Mouse (Mus musculus) MEL (cell line): ENCODE measurements around the gene Tsc22d1. TPM values are rescaled to one million over a fixed set of nuclear protein-coding genes. Genes with fewer than 3 reads are reported as not detected.

Experiments
- DNase-seq: peaks from one replicate; pipeline ENCODE4 v3.0.0; 2011; ENCODE audit warnings: low read depth, low spot score
- H3K27ac ChIP-seq: 2 replicates; pipeline ENCODE4 v1.5.1; 2012; ENCODE audit warnings: low read depth, mild to moderate bottlenecking, control low read depth, low read length, moderate library complexity; ENCODE audit not compliant: control insufficient read depth
- H3K27me3 ChIP-seq, 2 experiments: fragments of 150-350 bp in 1 of 2; sonication (generic) in 1 of 2; 2 replicates each; pipeline ENCODE4 v1.6.1; 2012; ENCODE audit warnings: low read length in 2 of 2, mild to moderate bottlenecking in 2 of 2, improper control_type of control experiment in 1 of 2, moderate library complexity in 1 of 2; ENCODE audit not compliant: insufficient read depth in 2 of 2, control insufficient read depth in 1 of 2
- H3K36me3 ChIP-seq, 2 experiments: 2 replicates each; pipeline ENCODE4 v1.6.1; 2012 to 2014; ENCODE audit warnings: low read length in 2 of 2, improper control_type of control experiment in 1 of 2, inconsistent platforms in 1 of 2, mild to moderate bottlenecking in 1 of 2; ENCODE audit not compliant: insufficient read depth in 2 of 2, control insufficient read depth in 1 of 2
- H3K4me1 ChIP-seq, 2 experiments: fragments of 150-350 bp in 1 of 2; sonication (generic) in 1 of 2; 2 replicates each; pipeline ENCODE4 v1.6.1; 2012; ENCODE audit warnings: low read length in 2 of 2, improper control_type of control experiment in 1 of 2, mild to moderate bottlenecking in 1 of 2; ENCODE audit not compliant: insufficient read depth in 2 of 2, control insufficient read depth in 1 of 2
- H3K4me3 ChIP-seq, 2 experiments: fragments of 150-350 bp in 1 of 2; sonication (generic) in 1 of 2; 2 replicates each; pipeline ENCODE4 v1.5.1; 2012; ENCODE audit warnings: low read depth in 2 of 2, low read length in 2 of 2, mild to moderate bottlenecking in 2 of 2, moderate library complexity in 2 of 2, control low read depth in 1 of 2, improper control_type of control experiment in 1 of 2; ENCODE audit not compliant: control insufficient read depth in 1 of 2, insufficient read depth in 1 of 2
- H3K79me2 ChIP-seq: 2 replicates; pipeline ENCODE4 v1.6.1; 2012; ENCODE audit warnings: mild to moderate bottlenecking, low read length, moderate library complexity; ENCODE audit not compliant: control insufficient read depth, poor library complexity, insufficient read depth
- H3K9ac ChIP-seq: 2 replicates; pipeline ENCODE4 v1.6.1; 2012; ENCODE audit warnings: low read depth, mild to moderate bottlenecking, control low read depth, low read length, moderate library complexity; ENCODE audit not compliant: control insufficient read depth, poor library complexity, severe bottlenecking
- H3K9me3 ChIP-seq: fragments of 150-350 bp; sonication (generic); replicated peaks from 2 replicates; pipeline ENCODE4 v1.6.1; 2012; ENCODE audit warnings: mild to moderate bottlenecking, low read length, improper control_type of control experiment, moderate library complexity; ENCODE audit not compliant: insufficient read depth
- CHD1 ChIP-seq: IDR thresholded peaks from 2 replicates; pipeline ENCODE4 v1.6.1; 2012; ENCODE audit warnings: low read depth, mild to moderate bottlenecking, inconsistent platforms, low read length, improper control_type of control experiment
- CHD2 ChIP-seq: IDR thresholded peaks from 2 replicates; pipeline ENCODE4 v1.6.1; 2011; ENCODE audit warnings: low read length, improper control_type of control experiment
- CTCF ChIP-seq, 3 experiments: IDR thresholded peaks in 2 of 3; conservative IDR thresholded peaks in 1 of 3; 2 replicates each; pipeline ENCODE4 v1.5.1; 2011 to 2012; ENCODE audit warnings: low read length in 3 of 3, low read depth in 2 of 3, mild to moderate bottlenecking in 2 of 3, improper control_type of control experiment in 1 of 3, inconsistent platforms in 1 of 3, mixed read lengths in 1 of 3, moderate library complexity in 1 of 3; ENCODE audit not compliant: control insufficient read depth in 1 of 3, insufficient read depth in 1 of 3, poor library complexity in 1 of 3, severe bottlenecking in 1 of 3
- E2F4 ChIP-seq: IDR thresholded peaks from 2 replicates; pipeline ENCODE4 v1.6.1; 2011; ENCODE audit warnings: low read depth, low read length, improper control_type of control experiment, borderline replicate concordance
- ELF1 ChIP-seq: IDR thresholded peaks from 2 replicates; pipeline ENCODE4 v1.6.1; 2014; ENCODE audit warnings: low read depth, mild to moderate bottlenecking, inconsistent platforms, low read length, improper control_type of control experiment, moderate library complexity
- EP300 ChIP-seq, 2 experiments: IDR thresholded peaks; 2 replicates each; pipeline ENCODE4 v1.6.1; 2011; ENCODE audit warnings: improper control_type of control experiment in 2 of 2, low read length in 2 of 2, low read depth in 1 of 2, mild to moderate bottlenecking in 1 of 2
- HCFC1 ChIP-seq: IDR thresholded peaks from 2 replicates; pipeline ENCODE4 v1.6.1; 2012; ENCODE audit warnings: low read depth, mild to moderate bottlenecking, inconsistent platforms, low read length, improper control_type of control experiment, moderate library complexity
- MAX ChIP-seq: IDR thresholded peaks from 2 replicates; pipeline ENCODE4 v1.6.1; 2011; ENCODE audit warnings: low read length, improper control_type of control experiment
- MEF2A ChIP-seq: IDR thresholded peaks from 2 replicates; pipeline ENCODE4 v1.6.1; 2014; ENCODE audit warnings: low read depth, mild to moderate bottlenecking, inconsistent platforms, low read length, improper control_type of control experiment; ENCODE audit not compliant: poor library complexity, insufficient replicate concordance, severe bottlenecking; ENCODE audit errors: extremely low read depth
- MXI1 ChIP-seq: IDR thresholded peaks from 2 replicates; pipeline ENCODE4 v1.6.1; 2011; ENCODE audit warnings: mild to moderate bottlenecking, low read depth, low read length, improper control_type of control experiment
- MYB ChIP-seq: IDR thresholded peaks from 2 replicates; pipeline ENCODE4 v1.6.1; 2011; ENCODE audit warnings: mild to moderate bottlenecking, low read depth, low read length, improper control_type of control experiment
- NELFE ChIP-seq: IDR thresholded peaks from 2 replicates; pipeline ENCODE4 v1.6.1; 2011; ENCODE audit warnings: low read depth, low read length, improper control_type of control experiment
- NRF1 ChIP-seq: IDR thresholded peaks from 2 replicates; pipeline ENCODE4 v1.6.1; 2014; ENCODE audit warnings: low read depth, mild to moderate bottlenecking, inconsistent platforms, low read length, improper control_type of control experiment, moderate library complexity; ENCODE audit not compliant: poor library complexity, insufficient read depth, severe bottlenecking
- POLR2AphosphoS2 ChIP-seq: IDR thresholded peaks from 2 replicates; pipeline ENCODE4 v1.6.1; 2011; ENCODE audit warnings: low read length, improper control_type of control experiment
- SIN3A ChIP-seq: IDR thresholded peaks from 2 replicates; pipeline ENCODE4 v1.6.1; 2012; ENCODE audit warnings: low read length, improper control_type of control experiment, inconsistent platforms
- SMC3 ChIP-seq: IDR thresholded peaks from 2 replicates; pipeline ENCODE4 v1.6.1; 2011; ENCODE audit warnings: low read depth, low read length, improper control_type of control experiment
- TAL1 ChIP-seq: IDR thresholded peaks from 2 replicates; pipeline ENCODE4 v1.6.1; 2012; ENCODE audit warnings: mild to moderate bottlenecking, inconsistent platforms, low read length, moderate library complexity, mixed read lengths
- TCF12 ChIP-seq: IDR thresholded peaks from 2 replicates; pipeline ENCODE4 v1.6.1; 2014; ENCODE audit warnings: low read depth, mild to moderate bottlenecking, inconsistent platforms, low read length, improper control_type of control experiment, moderate library complexity
- UBTF ChIP-seq: IDR thresholded peaks from 2 replicates; pipeline ENCODE4 v1.6.1; 2012; ENCODE audit warnings: low read depth, mild to moderate bottlenecking, inconsistent platforms, low read length, improper control_type of control experiment, moderate library complexity, borderline replicate concordance; ENCODE audit not compliant: insufficient read depth
- USF1 ChIP-seq: IDR thresholded peaks from 2 replicates; pipeline ENCODE4 v1.6.1; 2014; ENCODE audit warnings: low read depth, mild to moderate bottlenecking, inconsistent platforms, low read length, improper control_type of control experiment, moderate library complexity
- USF2 ChIP-seq, 2 experiments: IDR thresholded peaks; 2 replicates each; pipeline ENCODE4 v1.6.1; 2011 to 2012; ENCODE audit warnings: improper control_type of control experiment in 2 of 2, low read length in 2 of 2, borderline replicate concordance in 1 of 2, inconsistent platforms in 1 of 2, low read depth in 1 of 2, mild to moderate bottlenecking in 1 of 2; ENCODE audit not compliant: insufficient read depth in 1 of 2
- ZC3H11A ChIP-seq: IDR thresholded peaks from 2 replicates; pipeline ENCODE4 v1.6.1; 2012; ENCODE audit warnings: low read depth, mild to moderate bottlenecking, inconsistent platforms, low read length, improper control_type of control experiment
- ZKSCAN1 ChIP-seq: IDR thresholded peaks from 2 replicates; pipeline ENCODE4 v1.6.1; 2012; ENCODE audit warnings: low read depth, mild to moderate bottlenecking, inconsistent platforms, low read length, improper control_type of control experiment, moderate library complexity
- ZMIZ1 ChIP-seq: IDR thresholded peaks from 2 replicates; pipeline ENCODE4 v1.6.1; 2012; ENCODE audit warnings: low read depth, mild to moderate bottlenecking, inconsistent platforms, low read length, improper control_type of control experiment, moderate library complexity
- ZNF384 ChIP-seq: IDR thresholded peaks from 2 replicates; pipeline ENCODE4 v1.6.1; 2012; ENCODE audit warnings: low read depth, mild to moderate bottlenecking, inconsistent platforms, low read length, improper control_type of control experiment
- polyA plus RNA-seq, 2 experiments: library from polyadenylated mRNA; stranded (reverse) in 1 of 2; unstranded in 1 of 2; fragments of >175 nt in 1 of 2; fragments of >200 nt in 1 of 2; gene quantifications; 2 replicates each; pipeline versions ENCODE4 v1.2.1 to v1.2.4; 2012; ENCODE audit warnings: low replicate concordance in 2 of 2, low read depth in 1 of 2; ENCODE audit not compliant: insufficient read length in 2 of 2, insufficient read depth in 1 of 2, missing spikeins in 1 of 2
- total RNA-seq: library from RNA; depleted of rRNA; stranded (reverse); fragments of 300-350 nt; gene quantifications from 2 replicates; pipeline ENCODE4 v1.2.3, GENCODE M21; 2012

Tsc22d1 gene
- total and polyA plus RNA-seq, 3 experiments, result 7.6 to 15.9 TPM; not detected in 1

- no peak overlapping the region for H3K4me3 ChIP-seq
- no peaks in the 10 kb centered on the region for H3K4me1 ChIP-seq
- no peak for DNase-seq
- H3K27me3 ChIP-seq, result peaks cover 0 to 1% of the 10 kb centered on the region in 2 experiments; a peak in 1 of 4 replicates
- TF ChIP-seq ZNF384 (no peak), SIN3A (no peak), USF2 (IDR thresholded peaks at IDR 0.05; ENCODE audit: borderline replicate concordance in 1 of 2, insufficient read depth in 1 of 2, low read depth in 1 of 2, low read length in 2 of 2) (no peak), NELFE (no peak), ZC3H11A (no peak), MEF2A (no peak), ELF1 (no peak), SMC3 (no peak), TAL1 (no peak), CHD2 (no peak), HCFC1 (no peak), CHD1 (no peak), NRF1 (no peak)
- H3K9ac ChIP-seq, result no peak overlapping the region
- H3K36me3 ChIP-seq, result no peaks in the 10 kb centered on the region; a peak in 1 of 4 replicates
- H3K9me3 ChIP-seq, result no peaks in the 10 kb centered on the region
- no peak overlapping the region for H3K27ac ChIP-seq
- H3K79me2 ChIP-seq, result no peaks in the 10 kb centered on the region
Measured at GRCm38 (mm10) chr14:76499492-76499891, 84.7 kb downstream of the Tsc22d1 start.

- DNase-seq, result no peak
- no peaks in the 10 kb centered on the region for H3K79me2 ChIP-seq
- no peaks in the 10 kb centered on the region; a peak in 1 of 4 replicates for H3K36me3 ChIP-seq
- H3K9ac ChIP-seq, result no peak overlapping the region
- no peak overlapping the region for H3K27ac ChIP-seq
- H3K4me1 ChIP-seq, result no peaks in the 10 kb centered on the region
- H3K27me3 ChIP-seq, result peaks cover 0 to 1% of the 10 kb centered on the region in 2 experiments; a peak in 1 of 4 replicates
- TF ChIP-seq UBTF (no peak), MYB (no peak), USF1 (no peak), SMC3 (no peak), ZC3H11A (no peak), CHD2 (no peak), ZMIZ1 (no peak), SIN3A (no peak), NRF1 (no peak), ZNF384 (no peak), EP300 (IDR thresholded peaks at IDR 0.05; ENCODE audit: low read depth in 1 of 2, low read length in 2 of 2) (no peak), MXI1 (no peak), POLR2AphosphoS2 (no peak), MAX (no peak), E2F4 (no peak), CTCF (IDR thresholded peaks at IDR 0.05 in 2 of 3, conservative IDR thresholded peaks at IDR 0.05 in 1 of 3; ENCODE audit: control insufficient read depth in 1 of 3, insufficient read depth in 1 of 3, low read depth in 2 of 3, low read length in 3 of 3, poor library complexity in 1 of 3, severe bottlenecking in 1 of 3) (no peak), ZKSCAN1 (no peak), TCF12 (no peak)
- TF ChIP-seq, all 39 proteins: peak for 0
- no peak overlapping the region for H3K4me3 ChIP-seq
- H3K9me3 ChIP-seq, result no peaks in the 10 kb centered on the region
Measured at GRCm38 (mm10) chr14:76500036-76500435, 85.3 kb downstream of the Tsc22d1 start.
